Mouse (Mus musculus) lung, postnatal 0 days (tissue): Measurements from ENCODE around the gene Ermard. TPM values are rescaled to one million over a fixed set of nuclear protein-coding genes. Genes with fewer than 3 reads are reported as not detected.
A peak's percentile ranks its signal among the peaks of the same experiment; 100 is the strongest.

Experiments used
- ATAC-seq: fragments of 200-750 bp; cut with Nextera tagmentation; 2 replicates; pipeline ENCODE4 v1.8.0; 2017; ENCODE audit warnings: moderate library complexity
- DNase-seq: peaks from one replicate; pipeline ENCODE4 v3.0.0-alpha.2; 2016; ENCODE audit warnings: low spot score
- H3K27ac ChIP-seq: fragments of 300-500 bp; sonication (generic); 2 replicates; pipeline ENCODE4 v1.5.1; 2014; ENCODE audit warnings: antibody characterized with exemption, mild to moderate bottlenecking, low read length, mixed read lengths
- H3K27me3 ChIP-seq: fragments of 300-500 bp; sonication (generic); replicated peaks from 2 replicates; pipeline ENCODE4 v1.6.1; 2014; ENCODE audit warnings: low read length, mixed read lengths; ENCODE audit not compliant: insufficient read depth
- H3K36me3 ChIP-seq: fragments of 300-500 bp; sonication (generic); 2 replicates; pipeline ENCODE4 v1.6.1; 2014; ENCODE audit warnings: low read length, mixed read lengths; ENCODE audit not compliant: insufficient read depth
- H3K4me1 ChIP-seq: fragments of 300-500 bp; sonication (generic); 2 replicates; pipeline ENCODE4 v1.6.1; 2014; ENCODE audit warnings: antibody characterized with exemption, low read depth, low read length, mixed read lengths; ENCODE audit not compliant: insufficient read depth
- H3K4me2 ChIP-seq: fragments of 300-500 bp; sonication (generic); replicated peaks from 2 replicates; pipeline ENCODE4 v1.6.1; 2014; ENCODE audit warnings: low read depth, mild to moderate bottlenecking, low read length, moderate library complexity, mixed read lengths
- H3K4me3 ChIP-seq: fragments of 300-500 bp; sonication (generic); 2 replicates; pipeline ENCODE4 v1.5.1; 2014; ENCODE audit warnings: low read depth, low read length
- H3K9ac ChIP-seq: fragments of 300-500 bp; sonication (generic); replicated peaks from 2 replicates; pipeline ENCODE4 v1.6.1; 2014; ENCODE audit warnings: low read depth, mild to moderate bottlenecking
- H3K9me3 ChIP-seq: fragments of 300-500 bp; sonication (generic); 2 replicates; pipeline ENCODE4 v1.6.1; 2016; ENCODE audit warnings: low read length, mixed read lengths
- CTCF ChIP-seq: IDR thresholded peaks from 2 replicates; pipeline ENCODE4 v1.5.1; 2016; ENCODE audit warnings: antibody characterized with exemption, mild to moderate bottlenecking
- EP300 ChIP-seq: IDR thresholded peaks from 2 replicates; pipeline ENCODE4 v1.6.1; 2016; ENCODE audit warnings: antibody characterized with exemption, mild to moderate bottlenecking, control low read depth
- WGBS: fragments of 180-500 bp; shearing (Covaris S2); extraction: QIAGEN DNeasy Blood & Tissue Kit; methylation state at CpG from one replicate; pipeline ENCODE4 v1.1.7; 2014; 5-methylcytosine and 5-hydroxymethylcytosine counted together
- polyA plus RNA-seq: library from polyadenylated mRNA; unstranded; fragments of >200 nt; fragmentation: Nextera tagmentation; extraction: Ambion mirVana; gene quantifications from 2 replicates; pipeline ENCODE4 v1.2.1, GENCODE M21; 2015

The Ermard gene
- polyA plus RNA-seq, 1 experiment from 2014 or later = 49.6 TPM

- H3K9ac ChIP-seq = no peak overlapping the region
- 31% methylated on average over 6 of the region's 6 CpGs for WGBS
- H3K4me1 ChIP-seq = no peaks in the 10 kb centered on the region
- H3K36me3 ChIP-seq = no peaks in the 10 kb centered on the region
- ATAC-seq = peak; percentile 49
- H3K27ac ChIP-seq = no peak overlapping the region; the same call in 1 of the 2 replicates
- H3K27me3 ChIP-seq = no peaks in the 10 kb centered on the region
- TF ChIP-seq EP300 (peak; percentile 80), CTCF (no peak)
- H3K9me3 ChIP-seq = no peaks in the 10 kb centered on the region
- H3K4me3 ChIP-seq = no peak overlapping the region
- no peak overlapping the region for H3K4me2 ChIP-seq
- peak; percentile 40 for DNase-seq
These were observed 79.6 kb downstream of the Ermard start for GRCm38 (mm10) chr17:15120569-15120968.

DNA sequence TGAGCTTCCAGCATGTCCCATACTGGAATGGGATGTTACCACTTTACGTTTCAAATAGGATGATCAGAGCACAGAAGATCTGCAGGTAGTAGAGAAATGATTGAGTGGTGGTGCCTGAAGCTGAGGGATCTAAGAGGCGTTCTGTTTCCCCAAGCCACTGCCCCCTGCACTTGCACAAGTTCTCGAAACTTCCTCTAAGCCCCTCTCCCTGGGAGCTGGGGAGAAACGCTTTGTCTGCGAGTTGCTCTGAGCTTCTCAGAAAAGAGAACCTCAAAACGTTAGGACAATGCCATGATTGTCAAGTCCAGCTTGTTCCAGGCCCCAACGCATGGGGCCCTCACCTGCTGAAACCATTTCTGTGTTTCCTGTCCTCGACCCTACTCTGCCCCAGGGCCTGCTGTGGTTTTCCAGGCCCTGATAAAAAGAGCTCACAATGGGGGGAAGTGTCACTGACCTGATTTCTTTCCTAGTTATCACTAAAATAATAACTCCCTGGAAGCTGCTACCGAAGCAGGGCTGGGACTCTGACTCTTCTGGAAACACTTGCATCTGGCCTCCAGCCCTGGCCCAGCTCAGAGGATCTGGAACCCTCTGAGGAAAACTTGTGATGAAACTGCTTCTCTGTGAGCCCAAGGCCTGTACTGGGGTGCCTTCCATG, 88.8 kb downstream of the Ermard start:
- Histone ChIP-seq H3K9ac (no peak overlapping the region), H3K36me3 (no peaks in the 10 kb centered on the region), H3K4me1 (no peaks in the 10 kb centered on the region), H3K9me3 (no peaks in the 10 kb centered on the region), H3K27ac (no peak overlapping the region), H3K27me3 (no peaks in the 10 kb centered on the region), H3K4me3 (no peak overlapping the region), H3K4me2 (no peak overlapping the region)
- ATAC-seq = no peak
- TF ChIP-seq EP300 (no peak), CTCF (no peak)
- whole genome bisulfite sequencing = 54% methylated on average over 9 of the region's 9 CpGs
- no peak for DNase-seq

GRCm38 (mm10) chr17:15130288-15130656, 89.3 kb downstream of the Ermard start:
- no peak overlapping the region for H3K4me2 ChIP-seq
- H3K4me1 ChIP-seq = no peaks in the 10 kb centered on the region
- DNase-seq (no peak), ATAC-seq (no peak)
- no peak overlapping the region for H3K4me3 ChIP-seq
- H3K9ac ChIP-seq = no peak overlapping the region
- H3K27me3 ChIP-seq = no peaks in the 10 kb centered on the region
- H3K36me3 ChIP-seq = no peaks in the 10 kb centered on the region
- no peak for TF ChIP-seq CTCF
- TF ChIP-seq EP300 = no peak
- H3K27ac ChIP-seq = no peak overlapping the region
- WGBS = 80% methylated on average over 3 of the region's 3 CpGs
- H3K9me3 ChIP-seq = no peaks in the 10 kb centered on the region

DNA sequence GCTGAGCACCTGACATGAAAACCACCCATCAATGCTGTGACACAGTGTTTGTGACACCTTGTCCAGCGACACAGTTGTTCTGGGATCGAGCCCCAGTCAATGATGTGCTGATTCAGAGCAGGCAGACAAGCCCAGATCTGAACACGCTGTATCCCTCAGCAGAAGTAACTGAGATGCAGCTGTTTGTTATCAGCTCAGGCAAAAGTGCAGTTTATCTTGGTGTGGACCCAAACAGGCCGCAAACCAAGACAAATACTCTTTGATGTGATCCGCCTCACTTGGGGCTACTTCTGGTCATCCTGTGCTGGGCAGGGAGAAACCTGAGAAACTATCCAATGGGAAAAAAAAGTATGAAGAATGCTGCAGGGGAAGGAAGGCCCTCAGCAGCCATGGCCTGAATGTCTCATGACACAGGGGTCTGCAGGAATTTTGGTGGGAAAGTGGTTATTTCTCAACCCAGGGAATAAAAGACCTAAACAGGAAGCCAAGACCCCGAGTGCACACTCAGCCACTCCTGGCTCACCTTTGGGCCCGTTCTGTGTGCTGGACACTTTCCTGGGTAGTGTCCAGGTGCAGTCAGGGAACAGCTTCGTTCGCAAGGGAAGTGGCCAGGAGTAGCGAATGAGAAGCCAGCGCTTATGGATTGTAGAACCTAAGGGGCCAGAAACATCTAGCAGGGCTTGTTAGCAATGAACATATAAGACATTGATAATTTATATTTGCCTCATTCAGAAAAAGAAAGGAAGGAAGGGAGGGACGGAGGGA, 94.1 kb downstream of the Ermard start:
- Histone ChIP-seq H3K27me3 (no peaks in the 10 kb centered on the region), H3K9me3 (no peaks in the 10 kb centered on the region), H3K27ac (no peak overlapping the region), H3K4me2 (no peak overlapping the region), H3K36me3 (no peaks in the 10 kb centered on the region), H3K9ac (no peak overlapping the region), H3K4me1 (no peaks in the 10 kb centered on the region), H3K4me3 (no peak overlapping the region)
- WGBS = 67% methylated on average over 12 of the region's 12 CpGs
- no peak for TF ChIP-seq CTCF
- no peak for TF ChIP-seq EP300
- no peak for DNase-seq
- ATAC-seq = no peak

DNA sequence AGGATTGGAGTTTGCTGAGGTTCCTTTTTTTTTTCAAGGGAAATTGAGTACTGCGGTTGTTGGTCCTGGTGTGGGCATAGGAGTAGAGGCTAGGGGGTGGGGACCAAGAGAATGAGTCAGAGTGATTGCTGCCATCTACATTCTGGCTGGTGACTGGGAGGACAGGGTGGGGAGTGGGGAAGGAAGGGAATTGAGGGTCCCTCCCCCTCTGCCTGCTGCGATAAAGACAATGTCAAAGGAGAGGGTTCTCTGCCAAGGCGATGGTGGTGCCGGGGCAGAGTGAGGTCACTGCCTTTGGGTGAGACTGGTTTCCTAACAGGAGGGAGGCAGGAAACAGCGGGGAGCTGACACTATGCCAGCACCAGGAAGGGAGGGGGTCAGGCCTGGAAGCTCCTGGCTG, 96.4 kb downstream of the Ermard start:
- H3K27me3 ChIP-seq = no peaks in the 10 kb centered on the region
- no peaks in the 10 kb centered on the region for H3K9me3 ChIP-seq
- TF ChIP-seq EP300 (peak; percentile 86), CTCF (no peak)
- H3K4me2 ChIP-seq = no peak overlapping the region
- no peak overlapping the region for H3K9ac ChIP-seq
- no peak overlapping the region for H3K27ac ChIP-seq
- DNase-seq = peak; percentile 81
- H3K4me3 ChIP-seq = no peak overlapping the region
- no peaks in the 10 kb centered on the region for H3K4me1 ChIP-seq
- no peaks in the 10 kb centered on the region for H3K36me3 ChIP-seq
- 47% methylated on average over 4 of the region's 5 CpGs for WGBS
- ATAC-seq = peak; percentile 95

Other genes with a start within 250 kb of the Ermard start
- gene Wdr27, start 98.0 kb upstream of the Ermard start, polyA plus RNA-seq = 16.7 and 18.5 TPM in 2 replicates
- gene 1600012H06Rik, start 98.0 kb upstream of the Ermard start, polyA plus RNA-seq = 44.0 and 45.4 TPM in 2 replicates
- gene Phf10, start 79.9 kb upstream of the Ermard start, polyA plus RNA-seq = 32.5 and 34.9 TPM in 2 replicates
- gene 9030025P20Rik, start 62.7 kb upstream of the Ermard start, polyA plus RNA-seq = 7.1 and 7.6 TPM in 2 replicates
- gene Gm3417, start 62.4 kb upstream of the Ermard start, polyA plus RNA-seq = 0.39 and 3.6 TPM in 2 replicates
- gene Gm3435, start 31.0 kb upstream of the Ermard start, polyA plus RNA-seq = 4.5 and 5.6 TPM in 2 replicates
- gene Tcte3, start 280 bp downstream of the Ermard start, polyA plus RNA-seq = 1.1 and 1.2 TPM in 2 replicates
- gene Gm3448, start 329 bp downstream of the Ermard start, polyA plus RNA-seq = 4.4 and 5.0 TPM in 2 replicates